Mouse (Mus musculus) forebrain, embryonic 11.5 days (tissue): ENCODE data around the gene Rpa2. TPM values are rescaled to one million over a fixed set of nuclear protein-coding genes. Genes with fewer than 3 reads are reported as not detected.

ENCODE experiments used
- ATAC-seq: fragments of 200-750 bp; cut with Nextera tagmentation; replicated peaks from 2 replicates; pipeline ENCODE4 v1.8.0; 2017; ENCODE audit warnings: moderate TSS enrichment; ENCODE audit not compliant: low FRiP score
- DNase-seq: peaks from one replicate; pipeline ENCODE4 v3.0.0-alpha.2; 2017; ENCODE audit warnings: low spot score
- H3K27ac ChIP-seq: fragments of 300-500 bp; sonication (generic); 2 replicates; pipeline ENCODE4 v1.5.1; 2014; ENCODE audit warnings: low read depth, low read length
- H3K27me3 ChIP-seq: fragments of 300-500 bp; sonication (generic); 2 replicates; pipeline ENCODE4 v1.6.1; 2014; ENCODE audit warnings: mild to moderate bottlenecking, low read length, mixed read lengths; ENCODE audit not compliant: control insufficient read depth, insufficient read depth
- H3K36me3 ChIP-seq: fragments of 300-500 bp; sonication (generic); 2 replicates; pipeline ENCODE4 v1.6.1; 2014; ENCODE audit warnings: mild to moderate bottlenecking, low read length, moderate library complexity, mixed read lengths; ENCODE audit not compliant: control insufficient read depth, insufficient read depth
- H3K4me1 ChIP-seq: fragments of 300-500 bp; sonication (generic); replicated peaks from 2 replicates; pipeline ENCODE4 v1.6.1; 2014; ENCODE audit warnings: low read length, mixed read lengths; ENCODE audit not compliant: control insufficient read depth, insufficient read depth
- H3K4me2 ChIP-seq: fragments of 300-500 bp; sonication (generic); 2 replicates; pipeline ENCODE4 v1.6.1; 2014; ENCODE audit warnings: low read depth, mild to moderate bottlenecking, low read length, moderate library complexity, mixed read lengths; ENCODE audit not compliant: severe bottlenecking
- H3K4me3 ChIP-seq: fragments of 300-500 bp; sonication (generic); 2 replicates; pipeline ENCODE4 v1.5.1; 2014; ENCODE audit warnings: low read depth, low read length
- H3K9ac ChIP-seq: fragments of 300-500 bp; sonication (generic); 2 replicates; pipeline ENCODE4 v1.6.1; 2014; ENCODE audit warnings: low read length
- H3K9me3 ChIP-seq: fragments of 300-500 bp; sonication (generic); 2 replicates; pipeline ENCODE4 v1.6.1; 2016; ENCODE audit warnings: low read length, mixed read lengths; ENCODE audit not compliant: control insufficient read depth
- WGBS: fragments of 180-500 bp; shearing (Covaris S2); extraction: QIAGEN DNeasy Blood & Tissue Kit; methylation state at CpG from one replicate; pipeline ENCODE4 v1.1.7; 2014; 5-methylcytosine and 5-hydroxymethylcytosine counted together
- polyA plus RNA-seq: library from polyadenylated mRNA; unstranded; fragments of >200 nt; fragmentation: Nextera tagmentation; extraction: Ambion mirVana; gene quantifications from 2 replicates; pipeline ENCODE4 v1.2.1, GENCODE M21; 2014

Gene Rpa2
- polyA plus RNA-seq, 1 experiment from 2014 or later, result 177 TPM

DNA sequence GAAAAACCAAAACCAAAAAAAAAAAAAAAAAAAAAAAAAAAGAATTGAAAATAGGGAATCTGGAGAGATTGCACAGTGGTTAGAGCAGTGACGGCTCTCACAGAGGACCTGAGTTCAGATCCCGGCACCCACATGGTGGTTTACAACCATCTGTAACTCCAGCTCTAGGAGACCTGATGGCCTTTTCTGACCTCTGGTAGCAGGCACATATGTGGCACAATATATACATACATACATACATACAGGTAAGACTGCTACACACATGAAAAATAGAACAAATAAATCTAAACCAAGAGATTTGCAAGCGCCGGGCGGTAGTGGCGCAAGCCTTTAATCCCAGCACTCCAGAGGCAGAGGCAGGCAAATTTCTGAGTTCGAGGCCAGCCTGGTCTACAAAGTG lies 35.7 kb downstream of the Rpa2 start:
- no peaks in the 10 kb centered on the region for H3K9me3 ChIP-seq

DNA sequence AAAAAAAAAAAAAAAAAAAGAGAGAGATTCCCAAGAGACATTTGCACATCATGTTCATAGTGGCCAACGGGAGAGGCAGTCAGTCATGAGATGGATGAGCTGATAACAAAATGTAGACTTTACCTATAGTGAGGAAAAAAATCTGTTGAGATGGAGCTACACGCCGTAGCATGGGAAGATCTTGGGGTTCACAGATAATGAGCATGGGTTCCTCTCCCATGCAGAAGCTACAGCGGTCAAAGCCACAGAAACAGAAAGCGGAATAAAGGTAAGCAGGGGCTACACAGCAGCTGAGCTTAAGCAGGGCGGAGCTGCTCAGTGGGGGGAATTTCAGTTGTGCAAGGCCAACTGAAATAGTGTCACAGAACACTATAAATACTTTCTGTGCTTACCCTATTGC lies 36.2 kb downstream of the Rpa2 start:
- WGBS, result 96% methylated on average over 6 of the region's 6 CpGs

More for the DNA sequence above, 35.7 kb downstream of the Rpa2 start:
- no peaks in the 10 kb centered on the region for H3K27me3 ChIP-seq
- 95% methylated on average over 7 of the region's 7 CpGs for WGBS
- no peak overlapping the region for H3K4me3 ChIP-seq
- no peak overlapping the region for H3K27ac ChIP-seq
- H3K4me1 ChIP-seq, result no peaks in the 10 kb centered on the region
- ATAC-seq, result no peak
- DNase-seq, result peak; percentile 21
- no peak overlapping the region for H3K9ac ChIP-seq
- H3K36me3 ChIP-seq, result no peaks in the 10 kb centered on the region
- no peak overlapping the region for H3K4me2 ChIP-seq

DNA sequence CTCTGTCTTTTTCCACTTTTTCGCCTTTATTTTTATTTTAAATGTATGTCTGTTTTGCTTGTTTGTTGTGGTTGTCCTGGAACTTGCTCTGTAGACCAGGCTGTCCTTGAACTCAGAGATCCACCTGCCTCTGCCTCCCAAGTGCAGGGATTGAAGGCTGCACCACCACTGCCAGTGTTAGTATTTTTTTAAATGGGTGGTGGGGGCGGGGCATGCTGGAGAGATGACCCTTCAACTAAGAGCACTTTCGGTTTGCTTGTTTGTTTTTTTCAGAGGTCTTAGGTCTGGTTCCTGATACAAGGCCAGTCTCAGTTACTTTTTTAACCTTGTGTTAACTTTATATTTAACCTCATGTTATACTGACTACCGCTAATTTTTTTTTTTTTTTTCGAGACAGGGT lies 37.0 kb downstream of the Rpa2 start:
- no peaks in the 10 kb centered on the region for H3K27me3 ChIP-seq
- H3K9me3 ChIP-seq, result no peaks in the 10 kb centered on the region
- no peaks in the 10 kb centered on the region for H3K4me1 ChIP-seq
- no peak for ATAC-seq
- H3K4me2 ChIP-seq, result no peak overlapping the region
- no peaks in the 10 kb centered on the region for H3K36me3 ChIP-seq
- 83% methylated on average over 5 of the region's 5 CpGs for WGBS
- no peak overlapping the region for H3K9ac ChIP-seq
- DNase-seq, result peak; percentile 40
- H3K27ac ChIP-seq, result no peak overlapping the region
- no peak overlapping the region for H3K4me3 ChIP-seq

More for the DNA sequence above, 36.2 kb downstream of the Rpa2 start:
- no peak for ATAC-seq
- no peak overlapping the region for H3K4me3 ChIP-seq
- DNase-seq, result no peak
- no peak overlapping the region for H3K9ac ChIP-seq
- H3K4me1 ChIP-seq, result no peaks in the 10 kb centered on the region
- no peaks in the 10 kb centered on the region for H3K27me3 ChIP-seq
- H3K36me3 ChIP-seq, result no peaks in the 10 kb centered on the region
- H3K4me2 ChIP-seq, result no peak overlapping the region
- no peak overlapping the region for H3K27ac ChIP-seq
- no peaks in the 10 kb centered on the region for H3K9me3 ChIP-seq

DNA sequence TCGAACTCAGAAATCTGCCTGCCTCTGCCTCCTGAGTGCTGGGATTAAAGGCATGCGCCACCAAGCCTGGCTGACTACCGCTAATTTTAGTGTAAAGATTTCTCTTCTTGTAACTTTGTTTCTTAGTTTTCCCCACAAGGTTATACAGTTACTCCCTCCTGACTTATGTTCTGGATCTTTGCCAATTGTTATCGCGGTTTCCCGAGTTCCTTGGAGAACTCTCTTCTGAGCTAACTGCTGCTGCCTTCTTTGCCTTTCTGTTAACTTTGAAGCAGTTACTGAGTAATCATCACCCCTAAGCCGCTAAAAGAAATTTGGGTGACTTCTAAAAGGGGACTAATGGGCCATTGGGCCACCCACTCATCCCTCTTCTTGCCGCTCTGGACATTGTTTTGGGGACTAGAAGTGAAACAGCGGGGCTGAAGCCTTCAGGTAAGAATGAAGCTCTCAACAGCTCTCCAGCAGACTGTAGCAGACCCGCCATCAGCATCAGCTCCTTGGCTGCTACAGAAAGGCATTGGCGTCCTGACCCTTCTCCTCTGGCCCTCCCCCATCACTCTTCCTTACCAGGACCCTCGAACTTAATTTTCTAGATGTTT lies 37.6 kb downstream of the Rpa2 start:
- no peak overlapping the region for H3K4me3 ChIP-seq
- WGBS, result 90% methylated on average over 12 of the region's 12 CpGs
- no peaks in the 10 kb centered on the region for H3K27me3 ChIP-seq
- ATAC-seq, result no peak
- peak; percentile 26 for DNase-seq
- no peaks in the 10 kb centered on the region for H3K4me1 ChIP-seq
- no peak overlapping the region for H3K27ac ChIP-seq
- no peak overlapping the region for H3K4me2 ChIP-seq
- H3K36me3 ChIP-seq, result no peaks in the 10 kb centered on the region
- H3K9ac ChIP-seq, result no peak overlapping the region
- H3K9me3 ChIP-seq, result no peaks in the 10 kb centered on the region; the same call in 1 of the 2 replicates

DNA sequence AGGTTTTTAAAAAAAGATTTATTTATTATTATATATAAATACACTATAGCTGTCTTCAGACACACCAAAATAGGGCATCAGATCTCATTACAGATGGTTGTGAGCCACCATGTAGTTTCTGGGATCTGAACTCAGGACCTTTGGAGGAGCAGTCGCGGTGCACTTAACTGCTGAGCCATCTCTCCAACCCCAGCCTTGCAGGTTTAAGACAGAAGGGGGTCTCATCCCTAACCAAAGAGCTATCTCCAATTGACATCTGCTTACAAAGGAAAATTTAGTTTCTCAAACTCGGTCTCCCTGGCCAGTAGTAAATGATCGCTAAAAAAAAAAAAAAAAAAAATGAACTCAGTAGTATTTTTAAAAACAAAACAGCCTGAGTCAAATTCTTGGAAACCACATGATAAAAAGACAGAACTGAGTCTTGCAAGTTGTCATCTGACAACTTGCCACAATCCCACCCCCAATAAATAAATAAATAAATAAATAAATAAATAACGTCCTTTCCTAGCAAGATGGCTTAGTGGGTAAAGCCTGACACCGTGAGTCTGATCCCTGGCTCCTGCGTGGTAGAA lies 38.6 kb downstream of the Rpa2 start:
- Histone ChIP-seq H3K4me2 (no peak overlapping the region), H3K4me1 (no peaks in the 10 kb centered on the region), H3K9ac (no peak overlapping the region), H3K36me3 (no peaks in the 10 kb centered on the region), H3K9me3 (no peaks in the 10 kb centered on the region; the same call in 1 of the 2 replicates), H3K27ac (no peak overlapping the region), H3K4me3 (no peak overlapping the region), H3K27me3 (no peaks in the 10 kb centered on the region)
- no peak for ATAC-seq
- DNase-seq, result no peak
- WGBS, result 90% methylated on average over 7 of the region's 7 CpGs

DNA sequence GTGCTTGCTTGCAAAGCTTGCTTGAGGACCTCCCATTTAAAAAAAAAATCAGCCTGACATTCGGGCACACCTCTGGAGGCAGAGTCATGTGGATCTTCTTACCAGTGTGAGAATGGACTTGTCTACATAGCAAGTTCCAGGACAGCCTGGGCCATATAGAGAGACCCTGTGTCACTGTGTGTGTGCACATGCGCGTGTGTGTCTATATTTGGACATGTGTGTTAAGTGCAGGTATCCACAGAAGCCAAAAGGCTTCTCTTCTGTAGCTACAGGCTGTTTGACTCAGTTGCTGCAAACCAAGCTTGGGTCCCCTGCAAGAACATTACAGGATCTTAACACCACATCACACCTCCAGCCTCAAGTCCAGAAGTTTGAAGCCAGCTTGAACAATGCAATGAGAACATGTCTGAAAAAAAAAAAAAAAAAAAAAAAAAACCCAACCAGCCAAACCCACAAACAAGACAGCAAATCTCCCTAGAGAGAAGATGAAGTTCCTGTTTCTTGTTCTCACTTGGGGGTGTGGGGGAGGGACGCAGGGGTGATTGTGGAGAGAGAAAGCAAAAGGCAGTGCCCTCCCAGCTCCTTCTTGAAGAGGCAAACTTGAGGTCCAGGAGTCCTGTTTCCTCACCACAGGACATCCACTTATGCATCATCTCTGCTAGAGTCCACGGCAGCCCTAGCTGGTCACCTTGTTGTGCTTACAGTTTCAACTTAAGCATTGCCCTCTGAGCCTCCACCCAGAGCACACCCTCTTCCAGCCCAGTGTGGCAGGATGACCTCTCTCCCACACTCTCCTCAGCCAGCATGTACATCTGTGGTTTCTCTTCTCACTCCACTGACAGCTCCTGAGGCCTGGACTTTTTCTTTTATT lies 39.9 kb downstream of the Rpa2 start:
- WGBS, result 84% methylated on average over 5 of the region's 5 CpGs

DNA sequence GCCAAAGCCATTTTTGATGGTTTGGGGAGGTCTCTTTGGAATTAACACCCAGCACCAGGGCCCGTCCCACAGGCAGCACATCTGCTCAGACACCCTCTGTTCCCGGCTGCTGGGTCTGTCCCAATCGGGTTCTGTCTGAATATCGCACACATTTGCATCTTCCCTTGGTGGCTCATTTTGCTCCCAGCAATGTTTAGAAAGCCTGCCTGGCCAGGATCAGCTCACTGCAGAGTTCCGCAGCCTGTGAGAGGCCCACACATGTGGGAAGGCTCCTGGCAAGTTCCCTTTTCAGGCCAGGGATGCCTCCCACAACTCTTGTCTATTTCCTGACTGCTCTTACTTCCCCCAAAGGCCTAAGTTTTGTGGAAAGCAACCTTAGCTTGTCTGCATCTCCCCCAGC lies 41.5 kb downstream of the Rpa2 start:
- ATAC-seq, result no peak
- 91% methylated on average over 5 of the region's 5 CpGs for WGBS

More for the DNA sequence above, 39.9 kb downstream of the Rpa2 start:
- Histone ChIP-seq H3K4me1 (no peaks in the 10 kb centered on the region), H3K9me3 (no peaks in the 10 kb centered on the region; the same call in 1 of the 2 replicates), H3K36me3 (no peaks in the 10 kb centered on the region), H3K27me3 (no peaks in the 10 kb centered on the region), H3K4me2 (no peak overlapping the region), H3K4me3 (no peak overlapping the region), H3K27ac (no peak overlapping the region), H3K9ac (no peak overlapping the region)
- DNase-seq (peak; percentile 39), ATAC-seq (no peak)

DNA sequence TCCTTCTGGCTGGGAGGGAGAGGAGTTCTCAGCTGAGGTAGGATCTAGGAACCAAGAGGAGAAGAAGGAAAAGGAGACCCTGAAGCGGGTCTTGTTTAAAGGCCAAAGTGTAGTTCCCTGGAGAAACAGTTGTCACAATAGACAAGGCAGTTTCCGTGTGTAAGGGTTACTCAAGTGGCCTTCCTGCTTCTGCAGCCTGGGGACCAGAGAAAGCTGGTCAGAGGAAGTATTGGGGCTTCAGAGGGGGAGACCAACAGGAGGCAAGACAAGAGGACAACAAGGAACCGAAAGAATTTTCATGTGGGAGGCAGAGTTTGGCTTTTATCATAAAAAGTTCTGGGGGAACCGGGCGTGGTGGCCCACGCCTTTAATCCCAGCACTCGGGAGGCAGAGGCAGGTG lies 48.3 kb downstream of the Rpa2 start:
- no peaks in the 10 kb centered on the region for H3K36me3 ChIP-seq
- no peak overlapping the region for H3K27ac ChIP-seq
- 86% methylated on average over 7 of the region's 7 CpGs for WGBS
- H3K27me3 ChIP-seq, result no peaks in the 10 kb centered on the region
- no peaks in the 10 kb centered on the region for H3K4me1 ChIP-seq
- H3K9me3 ChIP-seq, result peaks cover 3% of the 10 kb centered on the region; the same call in 1 of the 2 replicates
- H3K4me3 ChIP-seq, result no peak overlapping the region
- no peak overlapping the region for H3K9ac ChIP-seq
- no peak overlapping the region for H3K4me2 ChIP-seq
- ATAC-seq (no peak), DNase-seq (no peak)

More for the DNA sequence above, 41.5 kb downstream of the Rpa2 start:
- Histone ChIP-seq H3K36me3 (no peaks in the 10 kb centered on the region), H3K9ac (no peak overlapping the region), H3K27ac (no peak overlapping the region), H3K4me3 (no peak overlapping the region), H3K9me3 (no peaks in the 10 kb centered on the region; the same call in 1 of the 2 replicates), H3K4me1 (no peaks in the 10 kb centered on the region), H3K27me3 (no peaks in the 10 kb centered on the region), H3K4me2 (no peak overlapping the region)
- peak; percentile 29 for DNase-seq
